Mouse (Mus musculus): ENCODE results near the gene 4930558K02Rik.

DNA sequence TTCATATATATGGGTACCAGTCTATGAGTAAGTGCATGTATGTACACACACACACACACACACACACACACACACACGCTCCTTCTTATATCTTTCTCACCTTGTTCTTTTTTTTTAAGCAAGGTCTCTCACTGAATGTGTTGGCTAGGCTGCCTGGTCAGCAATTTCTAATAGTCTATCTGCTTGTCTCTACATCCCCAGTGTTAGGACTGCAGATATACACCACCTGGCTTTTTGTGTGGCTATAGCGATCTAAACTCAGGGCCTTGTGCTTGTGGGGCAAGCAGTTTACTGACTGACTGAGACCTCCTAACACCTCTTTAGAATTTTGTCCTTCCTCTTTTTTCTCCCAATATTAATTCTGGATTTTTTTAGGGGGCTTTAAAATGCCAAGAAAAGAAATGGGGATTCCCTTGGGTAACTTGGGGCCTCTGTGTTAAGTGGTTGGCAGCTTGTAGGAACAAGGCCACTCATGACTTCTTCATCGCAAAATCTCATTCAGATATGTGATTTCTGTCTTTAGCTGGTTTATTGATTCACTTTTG lies 61.4 kb downstream of the 4930558K02Rik start:
- TF ChIP-seq POLR2A (IDR thresholded peaks at IDR 0.05; ENCODE audit: borderline replicate concordance, control insufficient read depth, low read depth, low read length) (no peak), CTCF (IDR thresholded peaks at IDR 0.05; ENCODE audit: control insufficient read depth, insufficient read depth, low read length) (no peak)
